Mouse (Mus musculus) forebrain, embryonic 15.5 days (tissue): ENCODE data around the gene Insrr. TPM values are rescaled to one million over a fixed set of nuclear protein-coding genes. Genes with fewer than 3 reads are reported as not detected.
A peak's percentile ranks its signal among the peaks of the same experiment; 100 is the strongest.
"Not testable (repeated sequence)": the region's sequence is repeated elsewhere in the genome, so short reads cannot be mapped to it uniquely, and the experiment has no call there.

Experiments used
- ATAC-seq: fragments of 200-750 bp; cut with Nextera tagmentation; replicated peaks from 2 replicates; pipeline ENCODE4 v1.8.0; 2017; ENCODE audit warnings: mild to moderate bottlenecking, moderate TSS enrichment, moderate library complexity
- H3K27ac ChIP-seq: fragments of 300-500 bp; sonication (generic); replicated peaks from 2 replicates; pipeline ENCODE4 v1.5.1; 2015; ENCODE audit warnings: mild to moderate bottlenecking, inconsistent platforms
- H3K27me3 ChIP-seq: fragments of 300-500 bp; sonication (generic); 2 replicates; pipeline ENCODE4 v1.6.1; 2015; ENCODE audit warnings: inconsistent platforms
- H3K36me3 ChIP-seq: fragments of 300-500 bp; sonication (generic); 2 replicates; pipeline ENCODE4 v1.6.1; 2015; ENCODE audit warnings: mild to moderate bottlenecking, inconsistent platforms
- H3K4me1 ChIP-seq: fragments of 300-500 bp; sonication (generic); 2 replicates; pipeline ENCODE4 v1.6.1; 2015; ENCODE audit warnings: inconsistent platforms
- H3K4me2 ChIP-seq: fragments of 300-500 bp; sonication (generic); replicated peaks from 2 replicates; pipeline ENCODE4 v1.6.1; 2015; ENCODE audit warnings: mild to moderate bottlenecking, inconsistent platforms
- H3K4me3 ChIP-seq: fragments of 300-500 bp; sonication (generic); 2 replicates; pipeline ENCODE4 v1.5.1; 2015; ENCODE audit warnings: mild to moderate bottlenecking, inconsistent platforms
- H3K9ac ChIP-seq: fragments of 300-500 bp; sonication (generic); replicated peaks from 2 replicates; pipeline ENCODE4 v1.6.1; 2015; ENCODE audit warnings: mild to moderate bottlenecking, inconsistent platforms
- H3K9me3 ChIP-seq: fragments of 300-500 bp; sonication (generic); 2 replicates; pipeline ENCODE4 v1.6.1; 2016; ENCODE audit warnings: inconsistent platforms
- WGBS: fragments of 180-500 bp; shearing (Covaris S2); methylation state at CpG from one replicate; pipeline ENCODE4 v1.1.7; 2015; ENCODE audit warnings: mixed read lengths; 5-methylcytosine and 5-hydroxymethylcytosine counted together
- polyA plus RNA-seq: library from polyadenylated mRNA; unstranded; fragments of >200 nt; fragmentation: Nextera tagmentation; extraction: Ambion mirVana; gene quantifications from 2 replicates; pipeline ENCODE4 v1.2.1, GENCODE M21; 2015

Insrr gene
- polyA plus RNA-seq, 1 experiment from 2014 or later = 0.41 TPM

GRCm38 (mm10) chr3:87812413-87812812 lies 15.7 kb downstream of the Insrr start:
- H3K4me1 ChIP-seq = peaks cover 7% of the 10 kb centered on the region
- no peaks in the 10 kb centered on the region for H3K9me3 ChIP-seq
- H3K4me2 ChIP-seq = no peak overlapping the region
- H3K27ac ChIP-seq = no peak overlapping the region
- H3K27me3 ChIP-seq = peaks cover 43% of the 10 kb centered on the region
- no peak overlapping the region for H3K4me3 ChIP-seq
- H3K36me3 ChIP-seq = no peaks in the 10 kb centered on the region
- ATAC-seq = no peak
- no peak overlapping the region for H3K9ac ChIP-seq
- WGBS = 79% methylated on average over 4 of the region's 4 CpGs

DNA sequence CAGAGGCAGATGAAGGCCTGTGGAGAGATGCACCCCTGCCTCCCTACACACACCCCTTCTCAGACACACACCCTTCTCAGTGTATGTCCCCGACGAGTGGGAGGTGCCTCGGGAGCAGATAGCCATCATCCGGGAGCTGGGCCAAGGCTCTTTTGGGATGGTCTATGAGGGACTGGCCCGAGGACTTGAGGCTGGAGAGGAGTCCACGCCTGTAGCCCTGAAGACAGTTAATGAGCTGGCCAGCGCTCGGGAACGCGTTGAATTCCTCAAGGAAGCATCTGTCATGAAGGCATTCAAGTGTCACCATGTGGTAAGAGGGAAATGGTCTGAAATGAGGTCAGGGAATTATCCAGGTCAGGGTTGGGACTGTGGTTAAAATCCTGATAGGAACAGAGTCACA lies 16.1 kb downstream of the Insrr start:
- H3K4me2 ChIP-seq = no peak overlapping the region
- 68% methylated on average over 10 of the region's 10 CpGs for WGBS
- H3K9ac ChIP-seq = no peak overlapping the region
- H3K4me1 ChIP-seq = peaks cover 7% of the 10 kb centered on the region
- no peaks in the 10 kb centered on the region for H3K36me3 ChIP-seq
- H3K4me3 ChIP-seq = no peak overlapping the region
- H3K27ac ChIP-seq = no peak overlapping the region
- no peaks in the 10 kb centered on the region for H3K9me3 ChIP-seq
- H3K27me3 ChIP-seq = peaks cover 39% of the 10 kb centered on the region
- ATAC-seq = no peak

- WGBS = 73% methylated on average over 6 of the region's 6 CpGs
- no peak for ATAC-seq
- peaks cover 7% of the 10 kb centered on the region; the same call in 1 of the 2 replicates for H3K27me3 ChIP-seq
- H3K27ac ChIP-seq = no peak overlapping the region
- H3K36me3 ChIP-seq = no peaks in the 10 kb centered on the region
- H3K9me3 ChIP-seq = no peaks in the 10 kb centered on the region
- H3K9ac ChIP-seq = no peak overlapping the region
- H3K4me3 ChIP-seq = no peak overlapping the region
- no peak overlapping the region for H3K4me2 ChIP-seq
- no peaks in the 10 kb centered on the region for H3K4me1 ChIP-seq
Observed at GRCm38 (mm10) chr3:87816166-87816565, 19.4 kb downstream of the Insrr start.

DNA sequence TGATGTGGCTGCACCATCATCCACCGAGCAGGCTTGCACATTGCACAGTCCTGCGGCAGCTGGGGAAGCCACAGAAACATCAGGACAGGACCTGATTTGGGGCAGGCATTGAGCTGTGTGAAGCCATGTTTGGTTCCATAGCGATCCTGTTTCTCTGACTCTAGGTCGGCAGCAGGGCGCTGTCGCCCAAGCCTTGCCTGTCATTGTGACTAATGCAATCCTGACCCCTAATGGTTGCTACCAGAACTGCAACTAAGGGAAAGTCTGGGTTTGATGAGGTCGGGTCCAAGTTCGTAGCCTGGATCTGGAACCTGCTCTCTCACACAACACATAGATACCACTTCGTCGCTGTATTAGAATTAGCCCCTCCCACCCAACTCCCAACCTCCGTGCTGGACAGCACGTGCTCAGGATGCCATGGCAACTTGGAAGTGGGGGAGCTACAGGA lies 19.9 kb downstream of the Insrr start:
- Histone ChIP-seq H3K4me2 (no peak overlapping the region; the same call in 1 of the 2 replicates), H3K4me3 (no peak overlapping the region), H3K9me3 (no peaks in the 10 kb centered on the region), H3K27me3 (peaks cover 2% of the 10 kb centered on the region; the same call in 1 of the 2 replicates), H3K27ac (no peak overlapping the region), H3K9ac (no peak overlapping the region), H3K36me3 (no peaks in the 10 kb centered on the region), H3K4me1 (no peaks in the 10 kb centered on the region)
- WGBS = 4% methylated on average over 12 of the region's 12 CpGs
- peak; percentile 60; the same call in 1 of the 2 replicates for ATAC-seq

GRCm38 (mm10) chr3:87818226-87818625 lies 21.5 kb downstream of the Insrr start:
- H3K9ac ChIP-seq = no peak overlapping the region
- H3K9me3 ChIP-seq = no peaks in the 10 kb centered on the region
- H3K27me3 ChIP-seq = no peaks in the 10 kb centered on the region
- 69% methylated on average over 12 of the region's 12 CpGs for WGBS
- no peaks in the 10 kb centered on the region for H3K36me3 ChIP-seq
- no peak for ATAC-seq
- H3K4me3 ChIP-seq = no peak overlapping the region
- H3K27ac ChIP-seq = no peak overlapping the region
- H3K4me1 ChIP-seq = no peaks in the 10 kb centered on the region
- H3K4me2 ChIP-seq = no peak overlapping the region

DNA sequence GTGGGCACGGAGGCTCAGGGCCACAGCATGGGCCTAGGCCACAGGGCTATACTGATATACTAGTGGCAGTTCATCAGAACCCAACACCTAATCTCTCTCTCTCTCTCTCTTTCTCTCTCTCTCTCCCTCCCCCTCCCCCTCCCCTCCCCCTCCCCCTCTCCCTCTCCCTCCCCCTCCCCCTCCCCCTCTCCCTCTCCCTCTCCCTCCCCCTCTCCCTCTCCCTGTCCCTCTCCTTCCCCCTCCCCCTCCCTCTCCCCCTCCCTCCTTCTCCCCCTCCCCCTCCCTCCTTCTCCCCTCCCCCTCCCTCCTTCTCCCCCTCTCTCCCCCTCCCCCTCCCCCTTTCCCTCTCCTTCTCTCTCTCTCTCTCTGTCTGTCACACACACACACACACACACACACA lies 27.5 kb downstream of the Insrr start, which contains the start of gene Pear1:
TSS of gene Pear1 (minus strand) at position 101 of the 400 bp plus-strand sequence.
- not testable (repeated sequence) for H3K4me3 ChIP-seq, ATAC-seq, H3K27ac ChIP-seq, H3K36me3 ChIP-seq, H3K4me1 ChIP-seq, H3K4me2 ChIP-seq, H3K9me3 ChIP-seq, H3K9ac ChIP-seq, H3K27me3 ChIP-seq
- WGBS = 92% methylated on average over 1 of the region's 1 CpGs

DNA sequence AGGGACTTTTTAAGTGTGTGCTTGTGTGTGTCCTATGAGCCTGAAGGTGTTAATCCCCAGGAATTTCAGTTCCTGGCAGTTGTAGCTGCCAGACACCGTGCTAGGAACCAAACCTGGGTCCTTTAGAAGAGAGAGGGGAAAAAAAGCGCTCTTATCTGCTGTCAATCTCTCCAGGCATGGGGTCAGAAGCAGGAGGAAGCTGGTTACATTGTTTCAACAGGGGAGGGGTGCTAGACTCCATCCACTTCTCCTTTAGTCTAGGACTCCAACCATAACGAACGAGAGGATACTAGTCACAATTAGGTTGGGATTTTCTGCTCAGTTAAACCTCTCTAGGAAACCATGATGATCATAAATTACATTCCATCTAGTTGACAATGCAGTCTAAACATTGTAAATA lies 31.7 kb downstream of the Insrr start:
- WGBS = 42% methylated on average over 4 of the region's 4 CpGs
- no peak overlapping the region for H3K4me3 ChIP-seq
- H3K9me3 ChIP-seq = no peaks in the 10 kb centered on the region
- H3K27ac ChIP-seq = no peak overlapping the region
- H3K4me2 ChIP-seq = no peak overlapping the region
- ATAC-seq = no peak
- no peaks in the 10 kb centered on the region for H3K27me3 ChIP-seq
- H3K4me1 ChIP-seq = no peaks in the 10 kb centered on the region
- H3K9ac ChIP-seq = no peak overlapping the region
- no peaks in the 10 kb centered on the region for H3K36me3 ChIP-seq

- WGBS = 57% methylated on average over 10 of the region's 10 CpGs
- H3K27me3 ChIP-seq = no peaks in the 10 kb centered on the region
- no peaks in the 10 kb centered on the region for H3K4me1 ChIP-seq
Observed at GRCm38 (mm10) chr3:87829025-87829424, 32.3 kb downstream of the Insrr start.

GRCm38 (mm10) chr3:87832109-87832859 lies 35.5 kb downstream of the Insrr start:
- Histone ChIP-seq H3K4me2 (no peak overlapping the region), H3K9me3 (no peaks in the 10 kb centered on the region), H3K4me1 (no peaks in the 10 kb centered on the region), H3K27ac (no peak overlapping the region), H3K27me3 (no peaks in the 10 kb centered on the region), H3K4me3 (no peak overlapping the region), H3K36me3 (no peaks in the 10 kb centered on the region), H3K9ac (no peak overlapping the region)
- 86% methylated on average over 7 of the region's 7 CpGs for WGBS
- no peak for ATAC-seq

More at GRCm38 (mm10) chr3:87829025-87829424, 32.3 kb downstream of the Insrr start:
- Histone ChIP-seq H3K9me3 (no peaks in the 10 kb centered on the region), H3K9ac (no peak overlapping the region), H3K4me3 (no peak overlapping the region), H3K36me3 (no peaks in the 10 kb centered on the region), H3K27ac (no peak overlapping the region), H3K4me2 (no peak overlapping the region)
- no peak for ATAC-seq

DNA sequence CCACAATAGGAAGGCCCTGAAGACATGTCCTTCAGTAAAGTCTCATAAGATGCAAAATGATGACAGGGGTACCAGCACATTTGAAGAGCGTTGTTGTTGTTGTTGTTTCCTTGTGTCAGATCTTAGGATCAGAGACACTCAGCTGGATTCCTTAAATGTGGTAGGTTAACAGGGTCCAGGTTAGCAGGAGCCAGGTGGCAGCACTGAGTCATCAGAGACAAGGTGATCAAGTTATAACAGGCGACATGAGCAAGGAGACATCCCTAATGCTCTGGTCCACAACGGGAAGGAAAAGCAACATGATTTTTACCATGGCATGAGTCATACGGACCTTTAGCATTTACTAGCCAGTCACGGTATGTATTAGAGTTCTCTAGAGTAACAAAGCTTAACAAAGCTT lies 36.7 kb downstream of the Insrr start:
- no peak overlapping the region for H3K27ac ChIP-seq
- H3K4me2 ChIP-seq = no peak overlapping the region
- ATAC-seq = no peak
- no peak overlapping the region for H3K9ac ChIP-seq
- H3K27me3 ChIP-seq = no peaks in the 10 kb centered on the region
- 65% methylated on average over 5 of the region's 5 CpGs for WGBS
- no peaks in the 10 kb centered on the region for H3K4me1 ChIP-seq
- H3K36me3 ChIP-seq = no peaks in the 10 kb centered on the region
- no peaks in the 10 kb centered on the region for H3K9me3 ChIP-seq
- no peak overlapping the region for H3K4me3 ChIP-seq

- no peaks in the 10 kb centered on the region for H3K9me3 ChIP-seq
- no peak overlapping the region for H3K9ac ChIP-seq
- H3K4me3 ChIP-seq = no peak overlapping the region
- H3K27ac ChIP-seq = no peak overlapping the region
- no peaks in the 10 kb centered on the region for H3K36me3 ChIP-seq
- H3K4me1 ChIP-seq = no peaks in the 10 kb centered on the region
- H3K4me2 ChIP-seq = no peak overlapping the region
- 3% methylated on average over 4 of the region's 4 CpGs for WGBS
- no peak for ATAC-seq
- no peaks in the 10 kb centered on the region for H3K27me3 ChIP-seq
Observed at GRCm38 (mm10) chr3:87838622-87839021, 41.9 kb downstream of the Insrr start.

DNA sequence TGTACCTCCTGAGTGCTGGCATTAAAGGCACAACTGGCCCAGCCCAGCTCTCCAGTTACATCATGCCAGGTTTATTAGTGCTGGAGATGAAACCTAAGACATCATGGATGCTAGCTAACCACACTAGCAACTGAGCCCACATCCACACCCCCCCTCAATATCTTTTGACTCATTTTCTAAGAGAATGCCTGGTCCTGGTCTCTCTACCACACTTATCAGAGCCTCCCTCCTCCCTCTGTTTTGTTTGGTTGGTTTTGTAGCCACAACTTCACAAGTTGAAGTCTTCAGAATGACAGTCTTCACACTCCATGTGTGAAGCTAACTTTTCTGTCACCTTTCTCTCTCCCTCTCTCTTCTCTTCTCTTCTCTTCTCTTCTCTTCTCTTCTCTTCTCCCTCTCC lies 44.1 kb downstream of the Insrr start:
- no peaks in the 10 kb centered on the region for H3K27me3 ChIP-seq
- H3K36me3 ChIP-seq = no peaks in the 10 kb centered on the region
- no peak overlapping the region for H3K27ac ChIP-seq
- no peak overlapping the region for H3K9ac ChIP-seq
- H3K4me1 ChIP-seq = no peaks in the 10 kb centered on the region
- no peaks in the 10 kb centered on the region for H3K9me3 ChIP-seq
- no peak overlapping the region for H3K4me2 ChIP-seq
- ATAC-seq = no peak
- H3K4me3 ChIP-seq = no peak overlapping the region

DNA sequence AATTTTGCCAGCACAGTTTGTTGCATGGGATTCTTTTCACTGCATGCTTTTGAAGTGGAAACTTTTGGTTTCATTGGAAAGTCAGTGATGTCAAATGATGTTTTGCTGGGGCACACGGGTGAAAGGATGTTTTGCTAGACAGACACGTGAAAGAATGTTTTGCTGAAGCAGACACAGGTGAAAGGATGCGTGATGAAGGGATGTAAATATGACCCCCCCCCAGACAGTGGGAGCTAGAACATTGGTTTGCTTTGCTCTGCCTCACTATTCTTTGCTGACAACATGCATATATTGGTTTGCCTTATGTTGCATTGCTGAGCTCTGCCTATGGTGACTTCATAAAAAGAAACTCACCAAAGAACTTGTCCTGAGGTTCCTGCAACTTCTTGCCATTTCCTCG lies 48.2 kb downstream of the Insrr start:
- no peak overlapping the region for H3K4me2 ChIP-seq
- no peaks in the 10 kb centered on the region for H3K4me1 ChIP-seq
- 86% methylated on average over 4 of the region's 4 CpGs for WGBS

More for the DNA sequence above, 48.2 kb downstream of the Insrr start:
- ATAC-seq = no peak
- H3K36me3 ChIP-seq = no peaks in the 10 kb centered on the region
- no peaks in the 10 kb centered on the region for H3K9me3 ChIP-seq
- H3K27ac ChIP-seq = no peak overlapping the region
- H3K27me3 ChIP-seq = no peaks in the 10 kb centered on the region
- no peak overlapping the region for H3K9ac ChIP-seq
- no peak overlapping the region for H3K4me3 ChIP-seq
